Mouse (Mus musculus) thymus, postnatal 36 days (tissue): ENCODE measurements around the gene Aldh2.

Experiments used
- DNase-seq, 2 experiments: peaks; one replicate each; pipeline ENCODE4 v3.0.0; 2022; ENCODE audit warnings: mixed read lengths in 2 of 2

The Aldh2 gene

GRCm38 (mm10) chr5:121545793-121546529, 47.7 kb downstream of the Aldh2 start, which contains the start of gene Mapkapk5:
TSS of gene Mapkapk5 (minus strand) at chr5:121545905.
- peak; percentile 96 to 97 for DNase-seq

GRCm38 (mm10) chr5:121544910-121545792, 48.5 kb downstream of the Aldh2 start, which contains the start of the genes Adam1a and Gm42878:
TSS of gene Adam1a (minus strand) at chr5:121545482.
TSS of gene Gm42878 (minus strand) at chr5:121545482.
- peak; percentile 49 to 66 for DNase-seq

DNA sequence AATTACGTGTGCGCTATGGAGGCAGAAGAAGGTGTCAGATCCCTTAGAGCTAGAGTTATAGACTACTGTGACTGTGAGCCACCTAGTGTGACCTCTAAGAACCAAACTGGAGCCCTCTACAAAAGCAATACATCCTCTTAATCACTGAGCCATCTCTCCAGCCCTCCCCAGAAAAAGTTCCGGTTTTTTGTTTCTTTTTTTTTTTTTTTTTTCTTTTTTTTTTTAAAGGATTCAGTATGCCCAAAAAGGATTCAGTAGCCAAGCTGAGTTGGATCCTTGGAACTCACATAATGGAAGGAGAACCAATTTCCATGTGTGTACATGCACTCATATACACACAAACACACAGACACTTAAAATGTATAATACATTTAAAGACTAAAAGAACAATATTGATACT, 50.3 kb downstream of the Aldh2 start:
- no peak for DNase-seq

DNA sequence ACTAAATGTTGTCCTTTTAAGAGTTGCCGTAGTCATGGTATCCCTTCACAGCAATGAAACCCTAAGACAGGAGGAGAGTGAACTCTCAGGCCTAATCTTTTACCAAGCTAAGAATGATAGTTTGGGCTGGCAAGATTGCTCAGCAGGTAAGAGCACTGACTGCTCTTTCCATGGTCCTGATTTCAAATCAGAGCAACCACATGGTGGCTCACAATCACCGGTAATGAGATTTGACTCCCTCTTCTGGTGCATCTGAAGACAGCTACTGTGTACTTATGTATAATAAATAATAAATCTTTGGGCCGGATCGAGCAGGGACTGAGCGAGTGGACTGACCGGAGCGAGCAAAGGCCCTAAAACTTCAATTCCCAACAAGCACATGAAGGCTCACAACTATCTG, 52.4 kb downstream of the Aldh2 start:
- no peak for DNase-seq

DNA sequence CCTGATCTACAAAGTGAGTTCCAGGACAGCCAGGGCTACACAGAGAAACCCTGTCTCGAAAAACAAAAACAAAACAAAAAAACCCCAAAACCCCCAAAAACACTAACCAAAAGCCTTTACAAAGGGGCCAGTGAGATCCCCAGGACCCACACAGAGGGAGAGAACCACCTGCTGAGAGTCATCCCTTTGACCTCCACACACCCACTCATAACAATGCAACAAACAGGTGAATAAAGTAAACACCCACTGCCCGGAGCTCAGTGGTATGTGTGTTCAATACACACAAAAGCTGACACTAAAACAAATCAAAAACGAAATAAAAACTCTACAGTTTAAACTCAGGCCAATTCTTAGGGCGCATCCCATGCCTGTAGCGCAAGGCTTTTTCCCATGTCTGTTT, 53.6 kb downstream of the Aldh2 start:
- DNase-seq, result no peak

DNA sequence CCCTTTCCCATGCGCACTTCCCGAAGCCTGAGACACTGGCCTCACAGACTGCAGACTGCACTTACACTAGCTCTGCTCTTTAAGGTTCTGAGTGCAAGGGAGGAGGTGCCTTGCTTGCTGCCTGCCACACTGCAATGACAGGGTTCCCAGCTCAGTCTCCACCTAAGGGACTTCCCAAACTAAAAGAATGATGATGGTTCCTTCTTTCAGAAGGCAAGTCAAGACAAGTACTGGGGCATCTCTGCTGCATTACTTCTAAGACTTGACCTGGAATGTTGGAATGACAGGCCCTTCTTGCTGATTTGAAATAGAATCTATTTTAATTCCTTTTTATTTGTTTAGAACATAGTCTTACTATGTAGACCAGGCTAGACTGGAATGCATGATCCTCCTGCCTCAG, 56.0 kb downstream of the Aldh2 start:
- no peak for DNase-seq

- no peak for DNase-seq
Measured at GRCm38 (mm10) chr5:121536921-121537555, 56.6 kb downstream of the Aldh2 start.

GRCm38 (mm10) chr5:121535116-121535515, 58.5 kb downstream of the Aldh2 start:
- no peak for DNase-seq

DNA sequence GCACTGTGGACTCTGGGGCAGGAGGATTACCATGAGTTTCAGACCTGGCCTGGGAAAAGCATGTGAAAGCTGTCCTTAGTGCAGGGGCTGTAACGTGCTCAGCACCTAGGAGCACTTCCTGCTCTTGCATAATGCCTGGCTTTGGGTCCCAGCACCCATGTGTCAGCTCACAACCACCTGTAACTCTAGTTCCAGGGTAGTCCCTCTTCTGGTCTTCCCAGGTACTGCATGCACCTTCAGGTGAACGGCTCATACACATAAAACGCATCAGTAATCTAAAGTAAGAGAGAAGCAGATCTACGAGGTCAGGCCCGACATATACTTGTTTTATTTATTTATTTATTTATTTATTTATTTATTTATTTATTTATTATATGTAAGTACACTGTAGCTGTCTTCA, 59.1 kb downstream of the Aldh2 start:
- DNase-seq, result peak; percentile 14

DNA sequence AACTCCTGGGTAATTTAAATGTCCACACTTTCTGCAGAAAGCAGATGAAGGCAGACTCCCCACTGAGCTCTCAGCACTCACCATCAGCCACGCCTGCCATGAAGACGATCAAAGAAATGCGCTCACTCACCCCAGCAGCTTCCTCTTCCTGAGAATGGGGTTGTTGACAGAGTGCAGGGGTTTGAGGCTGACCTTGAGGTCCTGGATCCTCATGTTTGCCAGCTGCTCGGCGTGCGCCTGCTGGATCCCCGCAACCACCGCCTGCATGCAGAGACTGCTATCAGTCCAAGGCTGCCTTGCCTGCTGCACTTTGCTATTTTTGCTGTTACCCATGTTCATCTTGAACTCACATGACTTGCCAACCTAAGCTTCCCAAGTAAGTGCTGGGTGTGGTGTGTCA, 66.7 kb downstream of the Aldh2 start:
- no peak for DNase-seq

GRCm38 (mm10) chr5:121526526-121526925, 67.1 kb downstream of the Aldh2 start:
- no peak for DNase-seq

- DNase-seq, result no peak
Measured at GRCm38 (mm10) chr5:121525774-121526450, 67.7 kb downstream of the Aldh2 start.

DNA sequence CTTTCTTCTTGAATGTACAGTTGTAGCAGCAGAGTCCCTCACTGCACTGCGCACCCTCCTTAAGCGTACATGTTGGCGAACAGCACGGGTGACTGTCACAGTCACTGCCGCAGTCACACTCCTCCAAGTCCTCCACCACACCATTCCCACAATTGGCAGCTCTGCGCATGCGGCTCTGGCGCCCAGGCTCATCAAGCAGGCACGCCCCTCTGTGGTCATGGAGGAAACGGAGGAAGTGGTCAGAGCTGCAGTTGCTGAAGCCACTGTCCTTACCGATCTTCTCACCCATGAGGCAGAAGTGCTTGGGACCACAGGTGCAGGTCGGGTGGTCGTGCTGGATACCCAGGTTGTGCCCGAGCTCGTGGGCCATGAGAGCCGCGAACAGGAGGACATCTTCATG, 73.9 kb downstream of the Aldh2 start:
- peak in 1 of 2 experiments; percentile 22 for DNase-seq

- no peak for DNase-seq
Measured at GRCm38 (mm10) chr5:121518983-121519382, 74.6 kb downstream of the Aldh2 start.
